Mouse (Mus musculus) intestine, postnatal 0 days (tissue): ENCODE data around the gene Tubg2. TPM values are rescaled to one million over a fixed set of nuclear protein-coding genes. Genes with fewer than 3 reads are reported as not detected.

Source experiments
- ATAC-seq: fragments of 200-750 bp; cut with Nextera tagmentation; 2 replicates; pipeline ENCODE4 v1.8.0; 2017; ENCODE audit warnings: mild to moderate bottlenecking, moderate TSS enrichment, moderate library complexity
- H3K27ac ChIP-seq: fragments of 300-500 bp; sonication (generic); 2 replicates; pipeline ENCODE4 v1.5.1; 2014; ENCODE audit warnings: mild to moderate bottlenecking, low read depth, low read length, moderate library complexity
- H3K27me3 ChIP-seq: fragments of 300-500 bp; sonication (generic); replicated peaks from 2 replicates; pipeline ENCODE4 v1.6.1; 2014; ENCODE audit warnings: low read length, mixed read lengths; ENCODE audit not compliant: control insufficient read depth, insufficient read depth
- H3K36me3 ChIP-seq: fragments of 300-500 bp; sonication (generic); 2 replicates; pipeline ENCODE4 v1.6.1; 2014; ENCODE audit warnings: mild to moderate bottlenecking, moderate library complexity; ENCODE audit not compliant: control insufficient read depth, insufficient read depth
- H3K4me1 ChIP-seq: fragments of 300-500 bp; sonication (generic); replicated peaks from 2 replicates; pipeline ENCODE4 v1.6.1; 2014; ENCODE audit warnings: antibody characterized with exemption, low read length, mixed read lengths; ENCODE audit not compliant: control insufficient read depth, insufficient read depth
- H3K4me2 ChIP-seq: fragments of 300-500 bp; sonication (generic); replicated peaks from 2 replicates; pipeline ENCODE4 v1.6.1; 2014; ENCODE audit warnings: low read depth, mild to moderate bottlenecking, moderate library complexity
- H3K4me3 ChIP-seq: fragments of 300-500 bp; sonication (generic); 2 replicates; pipeline ENCODE4 v1.5.1; 2014; ENCODE audit warnings: low read depth, low read length
- H3K9ac ChIP-seq: fragments of 300-500 bp; sonication (generic); 2 replicates; pipeline ENCODE4 v1.6.1; 2014; ENCODE audit warnings: mild to moderate bottlenecking, low read depth, low read length
- H3K9me3 ChIP-seq: fragments of 300-500 bp; sonication (generic); 2 replicates; pipeline ENCODE4 v1.6.1; 2016; ENCODE audit warnings: mixed run types; ENCODE audit not compliant: control insufficient read depth
- CTCF ChIP-seq: sonication (generic); IDR thresholded peaks from 2 replicates; pipeline ENCODE4 v1.5.1; 2016; ENCODE audit warnings: low read depth, mild to moderate bottlenecking, control low read depth, antibody characterized with exemption, moderate library complexity
- WGBS: fragments of 180-500 bp; shearing (Covaris S2); extraction: QIAGEN DNeasy Blood & Tissue Kit; methylation state at CpG from one replicate; pipeline ENCODE4 v1.1.7; 2014; 5-methylcytosine and 5-hydroxymethylcytosine counted together
- polyA plus RNA-seq: library from polyadenylated mRNA; unstranded; fragments of >200 nt; fragmentation: Nextera tagmentation; extraction: Ambion mirVana; gene quantifications from 2 replicates; pipeline ENCODE4 v1.2.1, GENCODE M21; 2015

The Tubg2 gene
- polyA plus RNA-seq, 1 experiment from 2014 or later = 2.8 TPM

DNA sequence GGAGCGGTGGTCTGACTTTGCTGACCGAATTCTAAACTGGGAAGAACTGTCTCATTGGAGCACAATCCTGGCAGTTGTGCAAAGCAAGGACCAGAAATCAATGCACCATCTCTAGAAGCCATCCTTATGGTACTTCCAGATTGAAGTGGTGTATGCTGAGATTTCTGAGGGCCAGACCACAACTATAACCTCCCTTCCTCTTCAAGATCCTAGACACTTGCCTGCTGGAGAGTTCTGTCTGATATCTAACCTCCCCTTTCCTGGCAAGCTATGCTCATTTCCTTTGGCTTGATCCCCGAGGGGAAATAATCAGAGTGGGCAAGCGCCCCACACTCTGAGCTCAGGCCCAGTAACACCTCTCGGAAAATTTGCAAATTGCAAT lies 16.7 kb downstream of the Tubg2 start:
- peak overlapping the region; percentile 17 for H3K27ac ChIP-seq
- H3K4me1 ChIP-seq = peaks cover 26% of the 10 kb centered on the region
- 0 out of 2 replicates have a peak overlapping the region, but pooled peaks have one; percentile 45 for H3K9ac ChIP-seq
- H3K27me3 ChIP-seq = peaks cover 11% of the 10 kb centered on the region
- H3K4me3 ChIP-seq = peak overlapping the region; percentile 79
- ATAC-seq = no peak
- 19% methylated on average over 5 of the region's 5 CpGs for WGBS
- no peak for TF ChIP-seq CTCF
- peak overlapping the region; percentile 93 for H3K4me2 ChIP-seq
- no peaks in the 10 kb centered on the region for H3K9me3 ChIP-seq
- H3K36me3 ChIP-seq = peaks cover 9% of the 10 kb centered on the region

DNA sequence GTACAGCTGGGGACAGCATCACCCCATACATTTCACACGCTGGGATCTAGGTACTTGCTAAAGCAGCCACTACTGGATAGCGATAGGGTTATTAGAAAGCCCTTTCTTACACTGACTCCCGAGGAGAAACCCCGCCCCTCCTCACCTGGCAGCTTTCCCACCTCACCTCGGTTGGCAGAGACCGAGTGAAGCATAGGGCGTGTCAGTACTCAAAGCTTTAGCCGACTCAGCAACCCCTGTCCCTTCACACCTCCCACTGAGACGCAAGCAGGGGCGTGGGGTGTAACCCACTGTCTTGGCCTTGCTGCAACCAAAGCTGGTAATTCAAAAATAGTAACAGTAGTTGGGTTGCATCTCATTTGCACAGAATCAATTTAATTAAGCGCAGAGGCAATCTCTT lies 17.4 kb downstream of the Tubg2 start:
- Histone ChIP-seq H3K9me3 (no peaks in the 10 kb centered on the region), H3K27ac (no peak overlapping the region), H3K9ac (no peak overlapping the region), H3K4me1 (peaks cover 26% of the 10 kb centered on the region), H3K4me2 (peak overlapping the region; percentile 68), H3K27me3 (peaks cover 12% of the 10 kb centered on the region), H3K36me3 (0 out of 2 replicates have a peak, but pooled peaks cover 2% of the 10 kb centered on the region), H3K4me3 (no peak overlapping the region; the same call in 1 of the 2 replicates)
- no peak for TF ChIP-seq CTCF
- 9% methylated on average over 11 of the region's 11 CpGs for WGBS
- ATAC-seq = no peak

GRCm38 (mm10) chr11:101173631-101174388 lies 18.1 kb downstream of the Tubg2 start:
- H3K36me3 ChIP-seq = no peaks in the 10 kb centered on the region
- H3K27ac ChIP-seq = peak overlapping the region; percentile 28; the same call in 1 of the 2 replicates
- peak; percentile 53 for ATAC-seq
- TF ChIP-seq CTCF = peak; percentile 97
- peak overlapping the region; percentile 11 for H3K9ac ChIP-seq
- H3K4me1 ChIP-seq = peaks cover 22% of the 10 kb centered on the region
- H3K9me3 ChIP-seq = no peaks in the 10 kb centered on the region
- peak overlapping the region; percentile 68 for H3K4me2 ChIP-seq
- H3K27me3 ChIP-seq = peaks cover 12% of the 10 kb centered on the region
- peak overlapping the region; percentile 28 for H3K4me3 ChIP-seq
- 3% methylated on average over 61 of the region's 61 CpGs for WGBS

DNA sequence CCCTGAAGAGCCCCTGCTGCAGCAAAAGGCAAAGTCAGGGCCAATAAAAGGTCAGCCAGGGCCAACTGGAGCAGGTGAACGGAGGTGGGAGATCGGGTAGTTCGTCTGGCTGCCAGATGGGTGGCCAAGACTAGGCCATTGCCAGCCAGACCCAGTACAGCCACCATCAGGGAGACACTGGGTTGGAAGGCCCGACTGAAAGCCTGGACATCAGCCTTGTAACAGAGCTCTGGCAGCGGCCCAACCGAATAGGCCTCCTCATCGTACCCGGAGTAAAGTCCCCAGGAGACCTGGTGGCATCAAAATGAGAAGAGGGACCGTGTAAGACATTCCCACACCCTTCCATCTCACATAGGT lies 18.7 kb downstream of the Tubg2 start:
- Histone ChIP-seq H3K9ac (peak overlapping the region; percentile 11; the same call in 1 of the 2 replicates), H3K9me3 (no peaks in the 10 kb centered on the region), H3K4me3 (peak overlapping the region; percentile 28), H3K27ac (no peak overlapping the region), H3K36me3 (no peaks in the 10 kb centered on the region), H3K4me1 (peaks cover 16% of the 10 kb centered on the region), H3K4me2 (peak overlapping the region; percentile 68), H3K27me3 (peaks cover 12% of the 10 kb centered on the region)
- 45% methylated on average over 9 of the region's 9 CpGs for WGBS
- ATAC-seq = no peak
- no peak for TF ChIP-seq CTCF

DNA sequence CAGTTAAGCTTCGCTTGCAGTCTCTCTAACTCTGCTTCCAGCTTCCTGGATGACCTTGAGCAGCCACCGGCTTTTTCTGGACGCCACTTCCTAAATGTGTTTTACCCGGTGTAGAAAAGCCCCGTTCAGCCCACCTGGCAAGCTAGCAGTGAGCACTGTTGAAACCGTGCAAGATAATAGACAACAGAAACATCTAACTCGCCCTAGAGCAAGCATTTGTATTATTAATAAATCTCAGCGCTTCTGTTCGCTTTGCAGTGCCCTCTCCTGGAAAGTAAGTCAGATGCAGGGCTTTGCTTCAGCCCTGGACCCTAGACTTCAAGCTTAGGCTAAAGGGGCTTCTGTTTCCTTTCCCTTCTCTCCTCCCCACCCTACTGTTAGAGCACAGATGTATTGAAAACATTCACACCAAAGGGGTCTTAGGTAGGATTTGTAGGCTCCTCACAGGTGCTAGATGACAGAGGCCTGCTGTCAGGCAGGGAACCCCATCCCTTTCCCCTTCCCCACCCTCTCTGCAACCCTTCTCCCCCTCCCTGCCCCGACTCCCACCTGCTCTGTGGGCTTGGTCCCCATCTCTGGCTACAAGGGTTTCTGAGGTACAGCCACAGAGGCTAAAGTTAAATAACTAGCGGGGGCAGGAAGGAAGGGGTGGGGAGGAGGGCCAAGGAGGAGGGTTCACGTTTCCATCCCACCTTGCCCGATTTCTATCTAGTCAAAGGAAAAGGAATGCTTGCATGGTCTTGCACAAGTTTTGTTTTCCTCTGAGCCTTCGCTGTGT lies 19.3 kb downstream of the Tubg2 start, which contains the start of gene Ccr10:
Ccr10 (minus strand) TSS at position 593 of the 778 bp plus-strand sequence.
- Histone ChIP-seq H3K27ac (no peak within 1 kb of the TSS), H3K9ac (peak within 1 kb of the TSS; percentile 42)

DNA sequence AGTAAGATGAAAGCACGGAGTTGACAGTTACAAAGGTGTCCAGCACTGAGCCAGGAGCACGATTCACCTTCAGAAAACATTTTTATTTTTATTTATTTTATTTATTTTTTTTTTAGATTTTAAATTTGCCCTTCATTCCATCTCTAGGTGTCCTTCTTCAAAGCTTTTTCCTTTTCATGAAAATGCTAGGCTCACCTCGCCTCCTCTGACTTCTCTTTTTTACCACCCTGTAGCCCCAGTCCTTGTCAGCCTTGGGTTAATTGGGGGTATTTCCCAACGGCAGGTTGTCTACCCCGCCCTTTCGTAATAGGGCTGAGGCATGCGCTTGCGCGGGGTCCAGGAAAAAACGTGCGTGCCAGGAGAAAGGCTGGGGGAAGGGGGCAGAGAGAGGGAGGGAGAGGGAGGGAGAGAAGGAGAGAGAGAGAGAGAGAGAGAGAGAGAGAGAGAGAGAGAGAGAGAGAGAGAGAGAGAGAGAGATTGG lies 20.0 kb downstream of the Tubg2 start:
- peaks cover 11% of the 10 kb centered on the region for H3K4me1 ChIP-seq
- peaks cover 16% of the 10 kb centered on the region for H3K27me3 ChIP-seq
- WGBS = 10% methylated on average over 11 of the region's 11 CpGs
- no peaks in the 10 kb centered on the region for H3K36me3 ChIP-seq
- H3K9me3 ChIP-seq = no peaks in the 10 kb centered on the region
- peak overlapping the region; percentile 42; the same call in 1 of the 2 replicates for H3K9ac ChIP-seq
- TF ChIP-seq CTCF = no peak
- H3K4me3 ChIP-seq = peak overlapping the region; percentile 20; the same call in 1 of the 2 replicates
- no peak overlapping the region for H3K27ac ChIP-seq
- no peak for ATAC-seq
- H3K4me2 ChIP-seq = peak overlapping the region; percentile 60

More for the DNA sequence above, 19.3 kb downstream of the Tubg2 start, which contains the start of gene Ccr10:
- H3K4me1 ChIP-seq = peaks cover 11% of the 10 kb centered on the region
- H3K4me3 ChIP-seq = peak within 1 kb of the TSS; percentile 28
- no peaks in the 10 kb centered on the region for H3K36me3 ChIP-seq
- peaks cover 12% of the 10 kb centered on the region for H3K27me3 ChIP-seq
- WGBS = 38% methylated on average over 14 of the region's 14 CpGs
- H3K9me3 ChIP-seq = no peaks in the 10 kb centered on the region
- peak within 1 kb of the TSS; percentile 68 for H3K4me2 ChIP-seq
- ATAC-seq = no peak
- peak; percentile 65 for TF ChIP-seq CTCF
